Mouse (Mus musculus) ES-E14 (cell line): Measurements from ENCODE around the gene Usp29. TPM values are rescaled to one million over a fixed set of nuclear protein-coding genes. Genes with fewer than 3 reads are reported as not detected.

ENCODE experiments used
- DNase-seq: peaks from one replicate; pipeline ENCODE4 v3.0.0-alpha.2; 2013; ENCODE audit warnings: low read depth, low spot score
- H3K27ac ChIP-seq: 2 replicates; pipeline ENCODE4 v1.5.1; 2012; ENCODE audit warnings: low read depth, mild to moderate bottlenecking, low read length, moderate library complexity, mixed read lengths; ENCODE audit not compliant: poor library complexity, insufficient read depth, severe bottlenecking
- H3K36me3 ChIP-seq: 2 replicates; pipeline ENCODE4 v1.6.1; 2012; ENCODE audit warnings: mild to moderate bottlenecking, low read length, moderate library complexity, mixed read lengths; ENCODE audit not compliant: control insufficient read depth, poor library complexity, insufficient read depth, severe bottlenecking
- H3K4me1 ChIP-seq, 2 experiments: fragments of 150-350 bp in 1 of 2; sonication (generic) in 1 of 2; 2 replicates each; pipeline ENCODE4 v1.6.1; 2012; ENCODE audit warnings: low read length in 2 of 2, mild to moderate bottlenecking in 1 of 2, mixed read lengths in 1 of 2; ENCODE audit not compliant: control insufficient read depth in 2 of 2, insufficient read depth in 2 of 2, poor library complexity in 1 of 2
- H3K4me3 ChIP-seq, 2 experiments: fragments of 150-350 bp in 1 of 2; sonication (generic) in 1 of 2; 2 replicates each; pipeline ENCODE4 v1.5.1; 2012; ENCODE audit warnings: low read length in 2 of 2, low read depth in 1 of 2, mild to moderate bottlenecking in 1 of 2, mixed read lengths in 1 of 2; ENCODE audit not compliant: insufficient read depth in 1 of 2, poor library complexity in 1 of 2, severe bottlenecking in 1 of 2
- H3K9ac ChIP-seq: 2 replicates; pipeline ENCODE4 v1.6.1; 2012; ENCODE audit warnings: low read depth, mild to moderate bottlenecking, low read length, mixed read lengths; ENCODE audit not compliant: poor library complexity, insufficient read depth, severe bottlenecking
- H3K9me3 ChIP-seq: fragments of 150-350 bp; sonication (generic); 2 replicates; pipeline ENCODE4 v1.6.1; 2012; ENCODE audit warnings: low read depth, mild to moderate bottlenecking, low read length; ENCODE audit not compliant: control insufficient read depth, insufficient read depth
- CHD2 ChIP-seq: IDR thresholded peaks from 2 replicates; pipeline ENCODE4 v1.6.1; 2014; ENCODE audit warnings: mild to moderate bottlenecking, low read depth, low read length, inconsistent platforms
- HCFC1 ChIP-seq: IDR thresholded peaks from 2 replicates; pipeline ENCODE4 v1.6.1; 2012; ENCODE audit warnings: low read length, inconsistent platforms, borderline replicate concordance; ENCODE audit not compliant: insufficient read depth
- MAFK ChIP-seq: IDR thresholded peaks from 2 replicates; pipeline ENCODE4 v1.6.1; 2014; ENCODE audit warnings: mild to moderate bottlenecking, low read depth, low read length, inconsistent platforms; ENCODE audit not compliant: insufficient read depth
- ZC3H11A ChIP-seq: IDR thresholded peaks from 2 replicates; pipeline ENCODE4 v1.6.1; 2012; ENCODE audit warnings: low read depth, mild to moderate bottlenecking, inconsistent platforms, low read length, borderline replicate concordance
- ZNF384 ChIP-seq: IDR thresholded peaks from 2 replicates; pipeline ENCODE4 v1.6.1; 2012; ENCODE audit warnings: low read depth, low read length, inconsistent platforms
- in situ Hi-C, 2 experiments: fragments of 600-800 bp; cut with MboI; formaldehyde crosslinking; loops; one replicate each; pipeline ENCODE4 v1.15.1; 2025; ENCODE audit warnings: low sequenced_read_pairs in 2 of 2, inconsistent platforms in 1 of 2; ENCODE audit not compliant: unreplicated experiment in 2 of 2
- total RNA-seq: library from RNA; depleted of rRNA; stranded (reverse); fragments of 300-350 nt; gene quantifications from 2 replicates; pipeline ENCODE4 v1.2.3, GENCODE M21; 2012

The Usp29 gene
- total RNA-seq, 1 experiment: 4.5 TPM

DNA sequence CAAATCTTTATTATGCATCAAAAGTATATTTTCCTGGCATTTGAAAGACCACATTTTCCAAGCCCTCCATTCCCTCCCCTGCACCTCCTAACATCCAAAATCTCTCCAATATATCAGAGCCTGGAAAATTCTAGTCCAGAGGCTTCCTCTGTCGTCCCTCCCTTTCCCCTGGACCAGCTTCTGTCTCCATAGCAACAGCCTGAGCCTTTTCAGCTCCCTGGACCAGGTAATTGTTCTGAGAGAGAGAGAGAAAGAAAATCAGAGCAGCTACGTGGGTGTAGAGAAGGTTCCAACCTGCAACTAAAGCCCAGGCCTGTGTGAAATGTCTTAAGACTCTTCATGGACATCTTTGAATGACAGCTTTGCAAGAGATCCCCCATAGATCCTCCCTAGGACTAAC lies 98.8 kb downstream of the Usp29 start:
- no peak overlapping the region for H3K27ac ChIP-seq
- no peaks in the 10 kb centered on the region for H3K4me1 ChIP-seq
- no peak for TF ChIP-seq ZC3H11A
- no peak for TF ChIP-seq CHD2
- no peak for TF ChIP-seq HCFC1
- TF ChIP-seq ZNF384: no peak
- no peak for TF ChIP-seq MAFK
- no peak overlapping the region for H3K9ac ChIP-seq
- in situ Hi-C loops: no loop called here
- H3K9me3 ChIP-seq: no peaks in the 10 kb centered on the region
- no peak for DNase-seq
- H3K36me3 ChIP-seq: no peaks in the 10 kb centered on the region
- H3K4me3 ChIP-seq: no peak overlapping the region

- H3K9me3 ChIP-seq: no peaks in the 10 kb centered on the region
- in situ Hi-C loops: no loop called here
- H3K36me3 ChIP-seq: no peaks in the 10 kb centered on the region
- H3K9ac ChIP-seq: no peak overlapping the region
- no peak for TF ChIP-seq CHD2
- H3K4me1 ChIP-seq: no peaks in the 10 kb centered on the region
- H3K27ac ChIP-seq: no peak overlapping the region
- no peak for DNase-seq
- no peak overlapping the region for H3K4me3 ChIP-seq
Measured at GRCm38 (mm10) chr7:6834950-6835349, 104.6 kb downstream of the Usp29 start.

DNA sequence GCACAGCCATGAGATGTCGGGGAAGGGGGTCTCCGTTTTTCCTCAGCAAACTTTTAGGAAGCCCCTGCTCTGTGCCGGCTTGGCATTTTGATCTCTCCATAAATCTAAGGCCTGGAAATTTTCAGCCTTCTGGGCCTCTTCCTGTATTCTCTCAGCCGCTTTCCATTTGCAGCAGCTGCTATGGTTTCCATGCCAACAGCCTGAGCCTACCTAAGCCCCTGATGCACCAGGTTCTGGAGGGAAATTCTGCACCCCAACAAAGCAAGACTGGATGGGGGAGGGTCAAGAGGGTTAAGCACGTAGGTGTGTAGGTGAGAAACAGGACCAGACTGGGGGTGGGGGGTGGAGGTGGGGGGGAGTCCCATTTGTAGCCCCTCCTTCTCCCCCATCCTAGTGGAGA lies 105.0 kb downstream of the Usp29 start:
- no peak overlapping the region for H3K4me3 ChIP-seq
- no peak overlapping the region for H3K9ac ChIP-seq
- DNase-seq: no peak

GRCm38 (mm10) chr7:6837297-6837925 lies 107.0 kb downstream of the Usp29 start:
- no peaks in the 10 kb centered on the region for H3K9me3 ChIP-seq
- H3K4me3 ChIP-seq: no peak overlapping the region
- H3K36me3 ChIP-seq: no peaks in the 10 kb centered on the region
- no peak for DNase-seq
- no peak overlapping the region for H3K27ac ChIP-seq
- H3K4me1 ChIP-seq: no peaks in the 10 kb centered on the region
- in situ Hi-C loops: no loop called here
- TF ChIP-seq ZNF384 (no peak), CHD2 (no peak), HCFC1 (no peak), MAFK (no peak), ZC3H11A (no peak)
- no peak overlapping the region for H3K9ac ChIP-seq

More for the DNA sequence above, 105.0 kb downstream of the Usp29 start:
- Histone ChIP-seq H3K9me3 (no peaks in the 10 kb centered on the region), H3K27ac (no peak overlapping the region), H3K4me1 (no peaks in the 10 kb centered on the region), H3K36me3 (no peaks in the 10 kb centered on the region)
- in situ Hi-C loops: no loop called here
- no peak for TF ChIP-seq ZNF384
- TF ChIP-seq ZC3H11A: no peak
- TF ChIP-seq MAFK: no peak
- TF ChIP-seq HCFC1: no peak
- TF ChIP-seq CHD2: no peak

DNA sequence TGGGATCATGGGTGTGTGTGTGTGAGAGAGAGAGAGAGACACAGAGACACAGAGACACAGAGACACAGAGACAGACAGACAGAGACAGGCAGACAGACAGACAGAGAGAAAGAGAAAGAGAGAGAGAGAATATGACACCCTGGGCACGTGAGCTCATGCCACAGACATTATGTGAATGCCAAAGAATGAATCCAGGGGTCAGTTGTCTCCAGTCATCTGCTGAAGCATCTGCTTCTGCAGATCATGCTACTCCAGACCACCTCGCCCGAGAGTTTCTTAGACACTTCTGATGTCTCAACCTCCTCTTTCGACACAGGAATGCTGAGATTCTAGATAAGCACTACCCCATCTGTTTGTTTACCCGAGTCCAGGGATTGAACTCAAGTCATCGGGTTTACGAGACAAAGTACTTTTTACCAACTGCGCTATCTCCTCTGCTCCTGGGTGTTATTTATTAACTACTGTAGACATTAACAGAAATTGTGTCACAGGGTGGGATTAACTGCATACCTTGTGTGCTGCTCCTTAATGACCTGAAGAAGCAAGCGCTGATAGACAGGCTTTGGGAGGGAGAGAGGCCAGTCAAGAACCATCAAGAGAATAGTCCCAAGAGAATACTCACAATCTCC lies 107.7 kb downstream of the Usp29 start:
- TF ChIP-seq CHD2: no peak
- no peak overlapping the region for H3K9ac ChIP-seq
- no peak overlapping the region for H3K4me3 ChIP-seq
- in situ Hi-C loops: no loop called here
- H3K9me3 ChIP-seq: no peaks in the 10 kb centered on the region
- DNase-seq: no peak
- H3K4me1 ChIP-seq: no peaks in the 10 kb centered on the region
- no peak overlapping the region for H3K27ac ChIP-seq
- H3K36me3 ChIP-seq: no peaks in the 10 kb centered on the region
